Mouse (Mus musculus) granulocyte monocyte progenitor cell, adult 5-6 weeks (primary cell): ENCODE measurements at regions not wholly inside any gene's neighbourhood (a gene's known extent, or its start where the extent isn't known, plus 50 kb on each side); places are given as distances from the start of the nearest gene placed in this dataset.
A peak's percentile ranks its signal among the peaks of the same experiment; 100 is the strongest.
"Not testable (repeated sequence)": the region's sequence is repeated elsewhere in the genome, so short reads cannot be mapped to it uniquely, and the experiment has no call there.

Experiments used
- ATAC-seq: replicated peaks from 2 replicates; pipeline ENCODE4 v1.8.0; 2016; ENCODE audit warnings: mild to moderate bottlenecking, moderate TSS enrichment, inconsistent platforms; ENCODE audit not compliant: poor library complexity, severe bottlenecking

DNA sequence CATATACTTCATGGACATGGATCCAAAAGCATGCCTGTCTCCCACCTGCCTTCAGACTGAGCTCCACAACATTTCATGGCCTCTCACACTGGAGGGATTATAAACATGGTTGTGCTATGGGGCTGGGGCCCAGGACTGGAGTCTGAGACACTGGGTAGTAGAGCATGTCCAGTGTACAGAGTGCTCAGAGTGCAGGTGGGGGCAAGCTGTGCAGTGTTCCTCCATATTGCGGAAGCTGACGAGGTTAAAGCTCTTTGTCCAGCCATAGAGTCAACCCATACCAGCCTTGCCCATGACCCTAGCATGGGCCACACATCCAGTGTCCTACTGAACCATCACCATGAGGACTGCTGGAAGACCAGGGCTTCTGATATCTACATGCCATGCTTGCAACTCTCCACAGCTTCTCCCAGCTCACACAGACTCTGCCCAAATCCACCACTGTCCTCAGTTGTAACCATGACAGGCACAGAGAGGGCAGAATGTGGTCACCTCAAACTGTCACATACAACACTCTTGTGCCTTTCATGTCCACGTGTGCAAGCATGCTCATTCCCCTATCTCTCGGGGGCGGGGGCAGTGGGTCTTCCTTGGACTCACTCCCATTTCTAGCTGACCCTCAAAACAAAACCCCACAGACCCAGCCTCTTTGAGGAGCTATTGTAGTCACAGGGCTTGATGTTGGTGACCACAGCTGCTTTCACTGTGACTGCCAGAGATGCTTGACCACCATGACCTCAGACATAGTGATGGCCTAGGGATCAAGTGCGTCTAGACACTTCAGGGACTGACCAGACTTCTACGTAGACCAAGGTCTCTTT is 55.9 kb downstream of the Tmem121 start:
- no peak for ATAC-seq

DNA sequence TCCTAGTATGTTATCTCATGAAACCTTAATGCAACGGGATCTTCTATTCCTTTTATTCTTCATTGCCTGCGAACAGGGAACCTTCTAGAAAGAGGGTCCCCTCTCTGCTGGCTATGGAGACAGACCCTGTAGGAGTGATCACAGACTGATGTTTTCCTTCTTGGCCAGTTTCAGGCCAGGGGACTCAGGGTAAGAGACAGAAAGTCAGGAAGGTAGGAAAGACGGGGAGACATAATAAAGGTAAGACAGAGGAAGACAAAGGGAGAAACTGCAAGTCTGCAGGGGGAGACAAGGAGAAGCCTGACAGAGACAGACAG is 56.4 kb downstream of the Tmem121 start:
- ATAC-seq = no peak

DNA sequence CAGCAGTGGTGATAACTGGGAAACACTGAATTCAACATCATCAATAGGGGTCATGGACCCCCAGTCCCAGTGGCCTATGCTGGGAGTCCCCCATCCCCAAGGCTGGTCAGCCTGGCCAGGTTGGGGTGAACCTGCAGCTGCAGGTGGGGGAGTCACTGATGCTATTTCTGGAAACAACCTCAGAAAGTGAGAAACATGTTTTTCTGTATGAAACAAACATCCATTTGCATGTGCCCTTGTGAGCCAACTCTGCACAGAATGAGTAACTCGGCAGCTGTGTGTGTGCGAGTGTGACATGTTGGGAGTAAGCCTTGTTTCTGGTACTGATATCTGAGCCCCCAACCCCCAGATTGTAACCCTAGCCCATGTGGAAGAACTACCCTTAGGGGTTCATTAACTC is 59.0 kb downstream of the Tmem121 start:
- ATAC-seq = no peak

DNA sequence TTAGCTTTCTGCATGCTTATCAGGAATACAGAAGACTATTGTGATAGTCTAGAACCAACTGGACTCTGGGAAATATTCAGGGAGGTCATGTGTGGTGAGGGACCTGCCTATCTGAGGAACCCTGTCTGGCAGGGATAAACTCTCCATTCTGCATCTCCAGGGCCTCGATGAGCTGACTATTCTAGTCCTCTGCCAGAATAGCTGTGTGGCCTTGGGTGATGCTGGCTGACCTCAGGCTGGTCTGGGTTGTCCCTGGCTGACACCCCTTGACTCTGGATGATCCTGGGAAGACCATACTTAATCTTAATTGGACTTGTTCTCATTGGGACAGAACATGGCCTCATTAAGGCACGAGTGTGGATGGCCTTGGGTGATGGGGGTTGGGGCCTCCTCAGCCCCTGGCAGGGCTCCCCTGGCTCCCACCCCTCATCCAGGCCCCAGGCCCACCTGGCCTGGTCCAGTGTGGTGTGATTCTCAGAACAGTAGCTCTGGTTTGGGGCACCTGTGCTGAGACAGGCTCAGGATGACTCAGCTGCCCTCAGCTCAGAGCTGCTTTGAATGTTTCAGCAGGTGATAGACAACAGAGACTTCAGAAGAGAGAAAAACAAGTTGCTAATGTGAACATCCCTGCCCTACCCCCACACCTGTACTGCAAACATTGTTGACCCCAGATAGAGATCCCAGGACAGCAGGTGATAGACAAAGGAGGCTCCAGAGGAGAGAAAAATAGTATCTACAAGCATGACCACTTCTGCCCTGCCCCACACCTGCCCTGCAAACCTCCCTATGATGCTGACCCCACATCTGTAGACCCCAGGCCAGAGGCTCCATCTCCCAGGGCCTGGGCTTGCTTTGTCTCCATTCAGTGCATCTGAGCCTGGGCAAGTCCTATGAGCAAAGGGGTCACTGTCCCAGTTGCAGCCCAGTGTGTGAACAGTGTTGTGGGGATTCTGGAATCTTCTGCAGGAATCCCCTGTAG is 68.0 kb downstream of the Tmem121 start:
- not testable (repeated sequence) for ATAC-seq

DNA sequence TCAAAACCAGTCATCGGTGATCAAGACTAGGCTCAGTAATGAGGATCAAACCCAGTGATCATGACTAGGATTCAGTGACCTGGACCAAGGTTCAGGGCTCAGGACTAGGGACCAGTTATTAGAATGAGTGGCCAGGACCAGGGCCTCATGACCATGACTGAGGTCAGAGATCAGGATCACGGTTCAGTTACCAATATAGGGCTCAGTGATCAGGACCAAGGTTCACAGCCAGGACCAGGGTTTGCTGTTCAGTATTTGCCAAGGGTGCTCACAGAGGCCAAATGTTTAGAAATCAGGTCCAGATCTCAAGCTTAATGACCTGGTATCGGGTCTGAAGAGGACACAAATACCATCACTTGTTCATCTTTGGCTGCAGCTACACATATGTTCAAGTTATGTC is 69.6 kb downstream of the Tmem121 start:
- ATAC-seq = no peak

DNA sequence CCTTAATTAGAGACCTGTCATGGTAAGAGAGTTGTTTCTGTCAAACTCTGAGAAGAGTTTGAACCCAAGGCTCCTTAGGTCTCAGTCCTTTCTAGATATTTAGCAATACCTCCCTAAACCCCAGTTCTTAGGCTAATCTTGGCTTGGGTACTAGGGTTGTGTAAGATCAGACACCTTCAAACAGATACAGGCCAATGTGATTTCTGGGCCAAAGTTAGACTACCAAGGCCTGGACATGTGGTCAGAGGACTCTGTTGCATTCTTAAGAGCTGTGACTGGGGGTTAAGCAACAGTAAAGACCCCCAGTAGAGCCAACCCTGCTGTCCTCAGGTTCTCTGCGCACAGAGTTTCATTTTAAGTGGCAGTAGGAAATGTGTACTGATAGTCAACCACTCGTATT is 70.9 kb downstream of the Tmem121 start:
- ATAC-seq = no peak

DNA sequence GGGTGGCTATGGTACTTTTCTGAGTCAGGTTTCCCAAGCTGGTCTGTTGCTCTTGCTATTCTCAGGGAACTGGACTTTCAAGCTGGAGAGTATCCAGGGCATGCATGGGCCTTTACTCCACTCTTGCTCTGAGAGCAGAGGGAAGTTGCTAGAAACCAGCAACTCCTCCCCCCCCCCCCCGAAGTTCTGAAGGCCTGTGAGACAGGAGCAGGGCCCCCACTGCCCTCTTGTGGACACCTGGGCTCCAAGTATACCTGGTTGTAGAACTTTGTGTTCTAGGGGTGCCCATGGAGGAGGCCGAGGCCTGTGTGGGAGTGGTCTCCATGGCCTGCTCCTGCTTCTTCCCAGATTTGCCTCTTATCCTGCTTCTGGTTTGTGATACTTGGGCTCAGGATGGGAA is 71.5 kb downstream of the Tmem121 start:
- ATAC-seq = no peak

DNA sequence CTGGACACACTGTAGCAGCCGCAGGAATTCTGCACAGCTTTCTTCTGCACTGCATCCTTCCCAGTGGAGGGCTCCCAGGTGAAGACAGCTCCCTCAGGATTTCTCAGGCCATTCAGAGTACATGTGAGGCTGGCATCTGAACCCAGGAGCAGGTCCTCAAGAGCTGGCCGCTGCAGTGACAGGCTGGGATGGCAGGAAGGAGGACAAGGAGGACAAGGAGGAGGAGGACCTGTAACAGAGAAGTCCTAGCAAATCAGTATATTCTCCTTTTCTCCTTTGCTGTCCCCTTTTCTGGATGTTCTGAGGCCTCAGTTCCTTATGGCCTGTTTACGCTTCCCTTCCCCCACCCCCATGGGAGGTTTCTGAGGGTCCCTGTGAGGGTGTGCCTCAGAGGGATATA is 73.7 kb downstream of the Tmem121 start:
- no peak for ATAC-seq

DNA sequence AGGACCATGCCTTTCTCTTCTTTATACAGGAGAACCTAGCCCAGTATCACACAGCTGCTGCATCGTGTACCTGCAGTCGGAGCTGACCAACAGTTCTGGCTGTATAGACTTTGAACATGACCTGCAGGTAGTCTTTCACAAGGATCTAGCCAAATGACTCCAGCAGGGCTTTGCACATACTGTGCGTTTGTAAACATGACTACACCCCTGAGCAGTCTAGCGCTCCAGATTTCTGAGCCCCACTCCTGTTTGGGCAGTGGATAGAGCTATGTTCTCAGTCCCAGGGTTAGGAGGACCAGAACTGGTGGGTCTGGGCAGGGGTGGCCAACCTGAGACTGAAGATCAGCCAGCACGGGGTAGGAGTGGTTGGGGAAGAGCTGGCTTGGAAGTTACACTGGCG is 74.6 kb downstream of the Tmem121 start:
- no peak for ATAC-seq

DNA sequence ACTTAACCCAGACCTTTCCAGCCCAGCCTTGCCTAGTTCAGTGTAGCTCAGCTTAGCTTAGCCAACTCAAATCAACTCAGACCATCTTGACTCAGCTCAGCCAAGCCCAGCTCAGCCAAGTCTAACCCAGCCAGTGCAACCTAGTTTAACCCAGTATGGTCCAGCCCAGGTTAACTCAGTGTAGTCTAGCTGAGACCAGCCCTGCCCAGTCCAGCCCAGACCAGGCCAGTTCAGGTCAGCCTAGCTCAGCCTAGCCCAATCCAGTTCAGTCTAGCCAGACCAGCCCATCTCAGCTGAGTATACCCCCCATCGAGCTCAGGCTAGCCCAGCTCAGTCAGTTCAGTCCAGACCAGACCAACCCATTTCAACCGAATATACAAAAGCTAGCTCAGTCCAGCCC is 90.2 kb downstream of the Tmem121 start:
- ATAC-seq = no peak

DNA sequence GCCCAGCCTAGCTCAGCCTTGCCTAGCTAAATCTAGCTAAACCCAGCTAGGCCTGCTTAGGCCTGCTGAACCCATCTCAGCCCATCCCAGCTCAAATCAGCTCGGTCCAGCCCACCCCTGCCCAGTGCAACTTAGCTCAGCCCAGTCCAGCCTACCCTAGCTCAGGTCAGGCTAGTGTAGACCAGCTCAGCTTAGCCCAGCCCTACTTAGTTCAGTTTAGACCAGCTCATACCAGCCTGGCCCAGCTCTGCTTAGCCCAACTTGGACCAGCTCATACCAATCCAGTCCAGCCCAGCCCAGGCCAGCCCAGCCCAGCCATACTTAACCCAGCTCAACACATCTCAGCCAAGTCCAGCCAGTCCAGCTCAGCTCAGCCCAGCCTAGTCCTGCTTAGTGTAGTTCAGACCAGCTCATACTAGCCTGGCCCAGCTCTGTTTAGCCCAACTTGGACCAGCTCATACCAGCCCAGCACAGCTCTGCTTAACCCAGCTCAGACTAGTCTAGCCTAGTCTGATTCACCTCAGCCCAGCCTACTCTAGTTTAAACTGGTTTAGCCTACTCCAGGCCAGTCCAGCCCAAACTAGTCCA is 90.7 kb downstream of the Tmem121 start:
- ATAC-seq = no peak

DNA sequence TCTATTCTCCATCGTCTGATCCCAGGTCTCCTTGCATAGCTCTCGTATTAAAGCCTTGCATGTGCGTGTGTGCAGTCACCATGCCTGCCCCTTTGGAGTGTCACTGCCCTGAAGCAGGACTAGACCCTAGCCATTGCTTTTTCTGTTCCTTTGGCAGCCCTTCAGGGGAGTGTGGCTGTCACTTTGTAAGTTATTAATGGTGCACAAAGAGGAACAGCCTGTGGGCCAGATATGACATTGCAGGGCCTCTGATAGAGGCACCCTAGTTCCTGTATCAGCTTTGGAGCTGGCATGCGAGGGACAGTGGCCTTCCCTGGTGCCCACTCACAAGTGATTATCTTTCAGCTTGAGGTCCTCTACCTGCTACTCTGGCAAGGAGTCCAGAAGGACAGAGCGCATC is 92.0 kb downstream of the Tmem121 start:
- peak; percentile 57 for ATAC-seq

DNA sequence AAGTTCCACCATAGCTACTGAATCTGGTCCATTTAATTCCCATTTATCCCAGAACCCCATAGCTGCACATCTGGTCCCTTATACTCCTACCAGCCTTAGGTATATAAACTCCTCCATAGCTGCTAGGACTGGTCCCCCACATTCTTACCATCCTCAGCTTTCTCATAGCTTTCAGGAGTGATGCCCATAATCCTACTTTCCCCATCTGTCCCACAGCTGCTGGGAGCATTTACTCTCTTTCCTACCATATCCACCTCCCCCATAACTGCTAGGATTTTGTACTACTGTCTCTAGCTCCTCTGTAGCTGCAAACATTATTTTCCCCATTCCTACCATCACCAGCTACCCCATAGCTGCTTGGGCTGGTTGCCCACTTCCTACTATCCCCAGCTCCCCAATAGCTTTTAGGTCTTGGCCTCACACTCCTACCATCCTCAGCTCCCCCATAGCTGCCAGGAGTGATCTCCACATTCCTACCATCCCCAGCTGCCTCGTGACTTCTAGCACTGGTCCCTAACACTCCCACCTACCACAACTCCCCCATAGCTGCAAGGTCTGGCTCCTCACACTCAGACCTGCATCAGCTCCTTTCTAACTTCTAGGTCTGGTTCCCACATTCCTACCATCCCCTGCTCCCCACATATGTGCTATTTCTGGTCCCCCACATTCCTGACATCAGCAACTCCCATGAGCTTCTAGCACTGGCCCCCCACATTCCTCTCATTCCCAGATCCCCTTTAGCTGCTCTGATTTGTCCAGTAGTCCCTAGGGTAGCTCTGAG is 106.5 kb downstream of the Tmem121 start:
- no peak for ATAC-seq

DNA sequence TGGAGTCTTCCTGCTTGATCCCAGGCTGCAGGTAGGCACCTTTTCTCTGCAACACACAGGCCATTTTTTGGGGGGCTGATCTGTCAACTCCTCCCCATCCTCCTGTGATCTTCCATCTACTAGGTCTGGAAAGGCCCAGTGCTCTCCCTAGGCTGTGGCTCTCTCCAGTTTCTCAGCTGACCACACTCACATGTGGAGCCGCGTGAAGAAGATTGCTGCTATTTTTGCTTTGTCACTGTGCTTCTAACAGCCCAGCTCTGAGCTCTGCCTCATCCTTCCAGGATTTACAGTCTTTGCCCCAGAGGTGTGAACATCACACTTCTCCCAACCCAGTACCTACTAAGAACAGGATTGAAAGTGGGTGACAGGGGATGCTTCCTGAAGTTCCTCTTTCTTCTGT is 110.2 kb downstream of the Tmem121 start:
- 0 out of 2 replicates have a peak, but pooled peaks have one; percentile 9 for ATAC-seq

DNA sequence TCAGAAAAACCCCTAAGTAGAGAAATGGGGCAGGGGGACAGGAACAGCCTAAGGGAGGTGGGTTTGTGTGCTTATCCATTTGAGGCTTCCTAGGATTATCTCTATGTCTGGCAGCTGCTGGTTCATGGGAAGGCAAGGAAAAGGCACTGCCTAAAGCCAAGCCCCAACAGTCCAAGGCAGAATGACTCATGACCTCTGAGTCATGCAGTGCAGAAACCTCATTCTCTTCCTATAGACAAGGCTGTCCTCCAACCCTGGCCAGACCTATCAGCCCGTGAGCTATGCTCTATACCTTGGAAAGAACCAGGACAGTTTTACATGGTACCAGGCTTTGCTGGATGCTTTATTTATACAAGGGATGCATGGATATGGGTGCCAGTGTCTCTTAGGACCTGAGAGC is 120.2 kb downstream of the Tmem121 start:
- no peak for ATAC-seq

DNA sequence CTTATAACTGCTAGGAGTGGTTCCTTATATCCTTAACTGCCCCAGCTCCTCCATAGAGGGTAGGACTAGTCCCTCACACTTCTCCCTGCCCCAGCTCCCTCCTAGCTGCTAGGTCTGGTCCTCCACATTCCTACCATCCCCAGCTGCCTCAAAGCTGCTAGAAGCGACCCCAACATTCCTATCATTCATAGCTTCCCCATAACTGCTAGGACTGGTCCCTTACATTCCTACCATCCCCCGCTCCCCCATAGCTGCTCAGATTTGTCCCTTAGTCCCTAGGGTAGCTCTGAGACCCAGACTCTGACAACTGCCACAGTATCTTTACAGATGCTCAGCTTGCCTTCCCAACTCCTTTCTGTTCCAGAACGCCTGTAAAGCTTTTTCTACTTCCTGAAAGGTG is 127.6 kb downstream of the Tmem121 start:
- no peak for ATAC-seq

DNA sequence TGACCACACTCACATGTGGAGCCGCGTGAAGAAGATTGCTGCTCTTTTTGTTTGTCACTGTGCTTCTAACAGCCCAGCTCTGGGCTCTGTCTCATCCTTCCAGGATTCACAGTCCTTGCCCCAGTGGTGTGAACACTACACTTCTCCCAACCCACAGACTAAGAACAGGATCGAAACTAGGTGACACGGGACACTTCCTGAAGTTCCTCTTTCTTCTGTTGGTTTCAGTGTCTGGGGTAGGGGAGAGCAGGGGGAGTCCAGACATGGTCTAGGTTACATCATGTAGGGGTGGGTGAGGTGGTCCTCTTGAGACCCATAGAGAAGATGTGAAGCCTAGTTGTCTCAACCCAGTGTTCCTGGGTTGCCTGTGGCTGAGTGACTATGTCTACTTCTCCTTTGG is 128.9 kb downstream of the Tmem121 start:
- peak; percentile 98 for ATAC-seq

DNA sequence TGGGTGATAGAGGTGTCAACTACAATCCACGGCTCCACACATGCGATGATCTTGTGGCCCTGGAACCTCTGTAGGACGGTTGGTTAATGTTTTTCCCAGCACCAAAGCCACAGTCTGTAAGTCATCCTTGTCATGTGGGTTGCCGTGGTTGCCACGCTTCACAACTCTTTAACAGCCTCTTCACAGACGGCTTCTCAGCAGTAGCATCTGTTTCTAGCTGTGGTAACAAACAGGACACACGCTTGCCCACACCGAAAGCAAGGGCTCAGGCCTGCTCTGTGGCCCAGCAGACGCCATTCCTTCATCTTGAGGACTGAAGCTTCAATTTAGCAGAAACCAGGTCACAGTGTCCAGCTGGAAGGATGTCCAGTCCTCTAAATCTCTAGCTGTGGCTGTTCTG is 135.4 kb downstream of the Tmem121 start:
- no peak for ATAC-seq

DNA sequence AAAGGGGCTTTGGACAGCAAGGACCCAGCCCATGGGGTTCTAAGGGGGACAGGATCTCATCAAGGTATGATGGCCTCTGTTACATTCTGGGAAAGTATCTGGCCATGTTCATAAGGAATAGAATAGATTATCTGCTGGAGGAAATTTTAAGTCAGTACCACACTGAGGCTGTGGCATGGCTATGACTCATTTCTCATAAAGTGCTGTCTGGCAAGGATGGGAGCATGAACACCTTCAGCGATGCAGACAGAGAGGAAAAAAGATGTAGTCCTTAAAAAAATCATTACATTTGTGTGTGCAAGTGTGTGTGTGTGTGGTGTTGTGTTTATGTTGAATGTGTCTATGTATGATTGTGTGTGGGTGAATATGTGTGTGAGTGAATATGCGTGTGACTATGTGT is 136.4 kb downstream of the Tmem121 start:
- ATAC-seq = no peak

DNA sequence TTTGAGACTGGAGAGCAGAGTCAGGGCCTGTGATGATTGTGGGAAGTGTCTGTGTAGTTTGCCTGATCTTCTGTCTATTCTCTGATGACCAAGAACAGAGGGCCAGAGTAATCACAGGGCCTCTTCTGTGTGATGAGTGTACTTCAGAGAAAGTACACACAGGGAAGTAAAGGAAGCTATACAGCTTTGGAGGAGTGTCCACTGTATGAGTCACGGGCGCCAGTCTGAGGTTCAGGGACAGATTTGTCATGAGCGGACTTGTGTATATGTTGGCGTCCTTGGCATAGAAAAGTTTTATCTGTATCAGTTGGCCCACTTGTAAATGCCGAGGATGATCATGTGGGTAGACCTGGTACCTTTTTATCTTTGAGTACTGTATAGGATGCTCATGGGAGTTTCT is 142.1 kb downstream of the Tmem121 start:
- ATAC-seq = no peak

DNA sequence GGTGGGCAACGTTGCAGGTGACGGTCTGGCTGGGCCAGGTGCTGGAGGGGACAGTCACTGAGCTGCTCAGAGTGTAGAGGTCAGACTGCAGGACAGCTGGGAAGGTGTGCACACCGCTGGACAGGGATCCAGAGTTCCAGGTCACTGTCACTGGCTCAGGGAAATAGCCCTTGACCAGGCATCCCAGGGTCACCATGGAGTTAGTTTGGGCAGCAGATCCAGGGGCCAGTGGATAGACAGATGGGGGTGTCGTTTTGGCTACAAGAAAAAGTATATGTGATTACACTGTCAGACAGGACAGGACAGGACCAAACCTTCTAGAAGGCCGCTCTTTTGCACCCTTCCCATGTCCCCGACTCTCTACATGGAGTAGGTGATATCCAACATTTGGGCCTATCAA is 144.5 kb downstream of the Tmem121 start:
- no peak for ATAC-seq
